Mouse (Mus musculus) lung, postnatal 0 days (tissue): ENCODE results near the gene Rnf215. TPM values are rescaled to one million over a fixed set of nuclear protein-coding genes. Genes with fewer than 3 reads are reported as not detected.
A peak's percentile ranks its signal among the peaks of the same experiment; 100 is the strongest.

Source experiments
- ATAC-seq: fragments of 200-750 bp; cut with Nextera tagmentation; 2 replicates; pipeline ENCODE4 v1.8.0; 2017; ENCODE audit warnings: moderate library complexity
- DNase-seq: peaks from one replicate; pipeline ENCODE4 v3.0.0-alpha.2; 2016; ENCODE audit warnings: low spot score
- H3K27ac ChIP-seq: fragments of 300-500 bp; sonication (generic); 2 replicates; pipeline ENCODE4 v1.5.1; 2014; ENCODE audit warnings: antibody characterized with exemption, mild to moderate bottlenecking, low read length, mixed read lengths
- H3K27me3 ChIP-seq: fragments of 300-500 bp; sonication (generic); replicated peaks from 2 replicates; pipeline ENCODE4 v1.6.1; 2014; ENCODE audit warnings: low read length, mixed read lengths; ENCODE audit not compliant: insufficient read depth
- H3K36me3 ChIP-seq: fragments of 300-500 bp; sonication (generic); 2 replicates; pipeline ENCODE4 v1.6.1; 2014; ENCODE audit warnings: low read length, mixed read lengths; ENCODE audit not compliant: insufficient read depth
- H3K4me1 ChIP-seq: fragments of 300-500 bp; sonication (generic); 2 replicates; pipeline ENCODE4 v1.6.1; 2014; ENCODE audit warnings: antibody characterized with exemption, low read depth, low read length, mixed read lengths; ENCODE audit not compliant: insufficient read depth
- H3K4me2 ChIP-seq: fragments of 300-500 bp; sonication (generic); replicated peaks from 2 replicates; pipeline ENCODE4 v1.6.1; 2014; ENCODE audit warnings: low read depth, mild to moderate bottlenecking, low read length, moderate library complexity, mixed read lengths
- H3K4me3 ChIP-seq: fragments of 300-500 bp; sonication (generic); 2 replicates; pipeline ENCODE4 v1.5.1; 2014; ENCODE audit warnings: low read depth, low read length
- H3K9ac ChIP-seq: fragments of 300-500 bp; sonication (generic); replicated peaks from 2 replicates; pipeline ENCODE4 v1.6.1; 2014; ENCODE audit warnings: low read depth, mild to moderate bottlenecking
- H3K9me3 ChIP-seq: fragments of 300-500 bp; sonication (generic); 2 replicates; pipeline ENCODE4 v1.6.1; 2016; ENCODE audit warnings: low read length, mixed read lengths
- CTCF ChIP-seq: IDR thresholded peaks from 2 replicates; pipeline ENCODE4 v1.5.1; 2016; ENCODE audit warnings: antibody characterized with exemption, mild to moderate bottlenecking
- EP300 ChIP-seq: IDR thresholded peaks from 2 replicates; pipeline ENCODE4 v1.6.1; 2016; ENCODE audit warnings: antibody characterized with exemption, mild to moderate bottlenecking, control low read depth
- WGBS: fragments of 180-500 bp; shearing (Covaris S2); extraction: QIAGEN DNeasy Blood & Tissue Kit; methylation state at CpG from one replicate; pipeline ENCODE4 v1.1.7; 2014; 5-methylcytosine and 5-hydroxymethylcytosine counted together
- polyA plus RNA-seq: library from polyadenylated mRNA; unstranded; fragments of >200 nt; fragmentation: Nextera tagmentation; extraction: Ambion mirVana; gene quantifications from 2 replicates; pipeline ENCODE4 v1.2.1, GENCODE M21; 2015

The Rnf215 gene
- polyA plus RNA-seq, 1 experiment from 2014 or later = 59.0 TPM

GRCm38 (mm10) chr11:4095171-4096053 lies 39.6 kb upstream of the Rnf215 start, which contains the start of gene Mtfp1:
Mtfp1 (minus strand) TSS chr11:4095445.
- TF ChIP-seq EP300 = no peak
- TF ChIP-seq CTCF = peak; percentile 37; the same call in 1 of the 2 replicates
- WGBS = 7% methylated on average over 34 of the region's 34 CpGs
- peak within 1 kb of the TSS; percentile 63 for H3K4me2 ChIP-seq
- H3K27ac ChIP-seq = peak within 1 kb of the TSS; percentile 65
- peak within 1 kb of the TSS; percentile 45 for H3K4me3 ChIP-seq
- no peaks in the 10 kb centered on the region for H3K36me3 ChIP-seq
- peaks cover 12% of the 10 kb centered on the region; the same call in 1 of the 2 replicates for H3K4me1 ChIP-seq
- peak; percentile 71 for DNase-seq
- no peaks in the 10 kb centered on the region for H3K9me3 ChIP-seq
- H3K9ac ChIP-seq = peak within 1 kb of the TSS; percentile 24; the same call in 1 of the 2 replicates
- H3K27me3 ChIP-seq = no peaks in the 10 kb centered on the region
- ATAC-seq = no peak

GRCm38 (mm10) chr11:4096054-4096984 lies 38.7 kb upstream of the Rnf215 start:
- Histone ChIP-seq H3K9ac (peak overlapping the region; percentile 54), H3K4me1 (peaks cover 12% of the 10 kb centered on the region; the same call in 1 of the 2 replicates), H3K27ac (peak overlapping the region; percentile 65), H3K4me3 (peak overlapping the region; percentile 29), H3K27me3 (no peaks in the 10 kb centered on the region), H3K9me3 (no peaks in the 10 kb centered on the region), H3K4me2 (peak overlapping the region; percentile 63), H3K36me3 (no peaks in the 10 kb centered on the region)
- ATAC-seq = peak; percentile 98
- DNase-seq = peak; percentile 99
- TF ChIP-seq CTCF (no peak), EP300 (peak; percentile 30; the same call in 1 of the 2 replicates)
- WGBS = 3% methylated on average over 45 of the region's 45 CpGs

GRCm38 (mm10) chr11:4097091-4097621 lies 37.8 kb upstream of the Rnf215 start:
- H3K9me3 ChIP-seq = no peaks in the 10 kb centered on the region

GRCm38 (mm10) chr11:4098120-4098519 lies 36.9 kb upstream of the Rnf215 start:
- no peaks in the 10 kb centered on the region for H3K9me3 ChIP-seq
- H3K27ac ChIP-seq = no peak overlapping the region
- TF ChIP-seq EP300 (no peak), CTCF (no peak; the same call in 1 of the 2 replicates)
- DNase-seq (no peak), ATAC-seq (no peak)
- no peaks in the 10 kb centered on the region for H3K27me3 ChIP-seq
- WGBS = 66% methylated on average over 8 of the region's 8 CpGs
- no peak overlapping the region for H3K4me3 ChIP-seq
- no peak overlapping the region for H3K9ac ChIP-seq
- H3K4me2 ChIP-seq = no peak overlapping the region
- H3K36me3 ChIP-seq = no peaks in the 10 kb centered on the region
- H3K4me1 ChIP-seq = peaks cover 12% of the 10 kb centered on the region; the same call in 1 of the 2 replicates

More at GRCm38 (mm10) chr11:4097091-4097621, 37.8 kb upstream of the Rnf215 start:
- TF ChIP-seq EP300 (no peak), CTCF (no peak)
- Histone ChIP-seq H3K4me3 (peak overlapping the region; percentile 29; the same call in 1 of the 2 replicates), H3K27me3 (no peaks in the 10 kb centered on the region), H3K36me3 (no peaks in the 10 kb centered on the region), H3K4me2 (peak overlapping the region; percentile 61), H3K4me1 (peaks cover 12% of the 10 kb centered on the region; the same call in 1 of the 2 replicates), H3K27ac (peak overlapping the region; percentile 57), H3K9ac (peak overlapping the region; percentile 54)
- ATAC-seq (no peak), DNase-seq (no peak)
- WGBS = 23% methylated on average over 10 of the region's 10 CpGs

GRCm38 (mm10) chr11:4098816-4099215 lies 36.2 kb upstream of the Rnf215 start:
- TF ChIP-seq EP300 (no peak), CTCF (no peak)
- H3K4me3 ChIP-seq = no peak overlapping the region
- H3K4me1 ChIP-seq = peaks cover 12% of the 10 kb centered on the region; the same call in 1 of the 2 replicates
- no peaks in the 10 kb centered on the region for H3K36me3 ChIP-seq
- no peak for ATAC-seq
- no peak overlapping the region for H3K9ac ChIP-seq
- no peaks in the 10 kb centered on the region for H3K9me3 ChIP-seq
- H3K4me2 ChIP-seq = no peak overlapping the region
- H3K27ac ChIP-seq = no peak overlapping the region
- 64% methylated on average over 7 of the region's 7 CpGs for WGBS
- no peaks in the 10 kb centered on the region for H3K27me3 ChIP-seq
- DNase-seq = no peak
